Mouse (Mus musculus) myocyte (in vitro differentiated cells): Measurements from ENCODE around the gene Camkk2.

Source experiments
- CEBPB ChIP-seq: IDR thresholded peaks from 2 replicates; pipeline ENCODE4 v1.6.1; 2011; ENCODE audit warnings: mild to moderate bottlenecking, moderate library complexity; ENCODE audit not compliant: poor library complexity, insufficient read depth, severe bottlenecking
- MAX ChIP-seq: IDR thresholded peaks from one replicate; pipeline ENCODE4 v1.6.1; 2011; ENCODE audit warnings: low read depth, mild to moderate bottlenecking, control low read depth
- MYOG ChIP-seq, 3 experiments: IDR thresholded peaks; one replicate each; pipeline ENCODE4 v1.6.1; 2011; ENCODE audit warnings: control low read depth in 2 of 3, low read depth in 2 of 3, mild to moderate bottlenecking in 2 of 3; ENCODE audit not compliant: insufficient read length in 2 of 3, control insufficient read depth in 1 of 3, insufficient read depth in 1 of 3
- POLR2A ChIP-seq: IDR thresholded peaks from one replicate; pipeline ENCODE4 v1.6.1; 2011; ENCODE audit warnings: low read depth, mild to moderate bottlenecking, control low read depth, moderate library complexity; ENCODE audit not compliant: insufficient read length
- POLR2AphosphoS2 ChIP-seq: IDR thresholded peaks from one replicate; pipeline ENCODE4 v1.6.1; 2011; ENCODE audit warnings: low read depth, control low read depth; ENCODE audit not compliant: insufficient read length
- SRF ChIP-seq: IDR thresholded peaks from one replicate; pipeline ENCODE4 v1.6.1; 2011; ENCODE audit warnings: low read depth; ENCODE audit not compliant: control insufficient read depth, insufficient read length
- TCF12 ChIP-seq: IDR thresholded peaks from one replicate; pipeline ENCODE4 v1.6.1; 2011; ENCODE audit warnings: mild to moderate bottlenecking, control low read depth; ENCODE audit not compliant: poor library complexity, insufficient read depth, severe bottlenecking
- TCF3 ChIP-seq: IDR thresholded peaks from one replicate; pipeline ENCODE4 v1.6.1; 2011; ENCODE audit warnings: low read depth, control low read depth; ENCODE audit not compliant: insufficient read length
- USF1 ChIP-seq: IDR thresholded peaks from one replicate; pipeline ENCODE4 v1.6.1; 2011; ENCODE audit warnings: low read depth, mild to moderate bottlenecking, control low read depth, moderate library complexity

GRCm38 (mm10) chr5:122687391-122687790, 91.8 kb downstream of the Camkk2 start:
- TF ChIP-seq POLR2AphosphoS2 (no peak), POLR2A (no peak), CEBPB (no peak), TCF12 (no peak), USF1 (no peak), MAX (no peak), TCF3 (no peak), MYOG (IDR thresholded peaks at IDR 0.05; ENCODE audit: control insufficient read depth in 1 of 3, insufficient read depth in 1 of 3, insufficient read length in 2 of 3, low read depth in 2 of 3) (no peak), SRF (no peak)
